Mouse (Mus musculus) B cell, adult 2 months (primary cell): ENCODE measurements around the gene Papolb.

Source experiments
- DNase-seq, 2 experiments: peaks; one replicate each; pipeline ENCODE4 v3.0.0; 2022

The Papolb gene

DNA sequence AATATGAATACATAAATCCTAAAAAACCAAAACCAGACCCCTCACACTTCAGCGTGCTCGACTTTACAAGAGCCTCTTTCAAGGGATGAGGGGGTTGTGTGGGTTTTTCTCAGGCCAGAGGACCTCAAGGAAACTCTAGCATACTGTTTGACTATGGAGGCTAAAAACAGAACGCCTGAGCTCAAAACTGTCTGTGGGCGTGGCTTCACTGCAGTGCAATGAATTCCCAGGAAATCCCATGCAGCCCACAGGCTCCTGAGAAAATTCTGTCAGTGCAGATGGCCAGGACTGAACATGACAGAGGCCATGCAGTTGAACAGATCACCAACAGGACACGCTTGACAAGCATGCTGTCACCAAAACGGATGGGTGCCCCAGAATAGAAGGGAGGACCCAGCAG, 10.9 kb downstream of the Papolb start:
- no peak for DNase-seq

DNA sequence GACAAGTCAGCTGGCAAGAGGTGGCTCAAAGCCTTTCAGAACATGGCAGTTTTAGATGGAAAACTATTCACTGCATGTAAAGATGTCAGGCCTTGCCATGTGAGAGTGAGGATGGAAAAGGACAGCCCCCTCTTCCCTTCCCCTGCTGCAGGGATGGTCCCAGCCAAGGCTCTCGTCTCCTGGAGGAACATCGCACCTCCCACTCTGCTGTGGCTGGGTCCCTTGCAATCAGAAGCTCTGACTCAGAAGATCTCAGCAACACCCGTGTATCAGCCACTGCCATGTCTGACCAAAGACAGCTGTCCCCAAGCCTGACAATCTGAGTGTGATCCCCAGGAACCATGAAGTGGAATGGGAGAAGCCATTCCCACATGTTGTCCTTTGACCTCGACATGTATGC, 17.8 kb downstream of the Papolb start:
- no peak for DNase-seq

DNA sequence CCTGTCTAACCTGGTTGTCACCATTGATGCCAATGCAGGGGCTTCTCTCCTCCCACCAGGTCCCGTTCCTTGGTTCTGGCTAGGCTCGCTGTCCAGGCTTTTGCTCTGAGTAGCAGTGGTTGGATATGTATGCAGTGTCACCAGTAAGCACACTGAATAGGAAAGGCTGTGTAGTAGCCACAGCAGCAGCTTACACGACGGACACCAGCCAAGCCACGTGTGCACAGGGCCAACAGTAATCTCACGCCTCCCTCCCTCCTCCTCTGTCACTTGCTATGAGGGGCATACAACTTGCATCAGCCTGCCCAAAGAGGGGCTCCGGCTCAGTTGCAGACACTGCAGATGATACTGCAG, 19.8 kb downstream of the Papolb start:
- no peak for DNase-seq

GRCm38 (mm10) chr5:142509141-142510060, 20.5 kb downstream of the Papolb start:
- DNase-seq: no peak

GRCm38 (mm10) chr5:142505695-142506423, 24.0 kb downstream of the Papolb start:
- no peak for DNase-seq

GRCm38 (mm10) chr5:142504175-142504574, 25.7 kb downstream of the Papolb start:
- DNase-seq: no peak

GRCm38 (mm10) chr5:142502414-142502813, 27.5 kb downstream of the Papolb start:
- peak; percentile 52 to 60 for DNase-seq

DNA sequence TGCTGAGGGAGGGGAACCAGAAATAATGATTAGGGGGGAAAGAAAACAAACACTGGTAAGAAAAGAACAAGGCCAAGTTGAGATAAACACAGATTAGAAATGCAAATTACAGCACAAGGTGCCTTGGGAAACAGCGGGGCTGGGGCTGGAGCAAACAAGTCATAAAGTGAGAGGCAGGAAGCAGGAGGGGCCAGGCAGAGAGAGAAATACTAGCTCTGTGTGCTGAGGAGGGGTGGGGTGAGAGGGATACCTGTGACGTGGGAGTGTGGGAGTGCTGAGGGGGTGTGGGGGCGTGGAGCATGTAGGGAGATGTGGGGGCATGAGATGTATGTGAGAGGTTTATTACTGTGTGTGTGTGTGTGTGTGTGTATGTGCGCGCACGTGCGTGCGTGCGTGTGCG, 29.0 kb downstream of the Papolb start:
- no peak for DNase-seq

GRCm38 (mm10) chr5:142498964-142499363, 30.9 kb downstream of the Papolb start:
- DNase-seq: peak; percentile 36 to 38

DNA sequence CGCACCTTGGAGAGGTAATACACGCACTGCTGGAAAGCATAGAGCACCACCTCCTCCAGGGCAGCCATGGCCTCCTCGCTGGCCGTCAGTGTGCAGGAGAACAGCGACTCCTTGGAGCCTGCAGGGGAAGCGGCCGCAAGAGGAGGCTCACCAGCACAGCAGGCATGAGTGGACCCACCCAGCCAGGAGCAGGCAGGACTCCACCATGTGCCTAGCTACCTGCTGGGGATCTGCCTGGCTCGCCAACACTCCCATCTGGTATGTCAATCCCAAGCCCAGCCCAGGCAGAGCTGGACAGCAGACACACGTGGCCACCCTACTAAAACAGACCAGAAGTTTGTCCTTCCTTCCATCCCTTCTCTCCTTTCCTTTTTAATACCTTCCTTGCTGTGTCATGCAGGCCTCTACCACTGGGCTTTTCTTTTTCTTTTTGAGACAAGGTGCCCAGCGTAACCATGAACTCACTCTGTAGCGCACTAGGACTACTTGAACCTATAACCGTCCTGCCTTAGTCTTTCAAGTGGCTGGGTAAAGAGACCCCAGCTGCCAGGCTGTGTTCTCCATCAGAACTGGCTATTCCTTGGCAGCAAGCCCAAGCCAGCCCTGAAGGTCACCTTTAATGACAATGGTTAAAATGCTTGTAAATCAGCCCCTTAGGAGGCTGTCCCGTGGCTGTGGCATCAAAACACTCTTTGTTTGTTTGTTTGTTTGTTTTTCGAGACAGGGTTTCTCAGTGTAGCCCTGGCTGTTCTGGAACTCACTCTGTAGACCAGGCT, 34.4 kb downstream of the Papolb start:
- no peak for DNase-seq

DNA sequence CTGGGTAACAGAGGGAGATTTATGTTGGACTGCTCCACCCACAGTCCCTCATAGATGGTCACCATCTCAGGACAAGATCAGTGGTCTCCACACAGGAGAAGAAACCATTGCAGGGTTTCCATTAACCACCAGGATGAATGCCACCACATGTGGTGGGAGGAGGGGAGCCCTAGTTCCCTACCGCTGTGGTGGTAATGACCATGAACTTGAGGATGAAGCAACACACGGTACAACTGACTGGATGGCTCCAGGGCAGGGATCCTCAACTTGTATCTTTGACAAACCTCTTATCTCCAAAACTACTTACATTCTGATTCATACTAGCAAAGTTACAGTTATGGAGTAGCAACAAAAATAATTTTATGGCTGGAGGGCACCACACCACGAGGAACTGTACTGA, 36.6 kb downstream of the Papolb start:
- DNase-seq: no peak

DNA sequence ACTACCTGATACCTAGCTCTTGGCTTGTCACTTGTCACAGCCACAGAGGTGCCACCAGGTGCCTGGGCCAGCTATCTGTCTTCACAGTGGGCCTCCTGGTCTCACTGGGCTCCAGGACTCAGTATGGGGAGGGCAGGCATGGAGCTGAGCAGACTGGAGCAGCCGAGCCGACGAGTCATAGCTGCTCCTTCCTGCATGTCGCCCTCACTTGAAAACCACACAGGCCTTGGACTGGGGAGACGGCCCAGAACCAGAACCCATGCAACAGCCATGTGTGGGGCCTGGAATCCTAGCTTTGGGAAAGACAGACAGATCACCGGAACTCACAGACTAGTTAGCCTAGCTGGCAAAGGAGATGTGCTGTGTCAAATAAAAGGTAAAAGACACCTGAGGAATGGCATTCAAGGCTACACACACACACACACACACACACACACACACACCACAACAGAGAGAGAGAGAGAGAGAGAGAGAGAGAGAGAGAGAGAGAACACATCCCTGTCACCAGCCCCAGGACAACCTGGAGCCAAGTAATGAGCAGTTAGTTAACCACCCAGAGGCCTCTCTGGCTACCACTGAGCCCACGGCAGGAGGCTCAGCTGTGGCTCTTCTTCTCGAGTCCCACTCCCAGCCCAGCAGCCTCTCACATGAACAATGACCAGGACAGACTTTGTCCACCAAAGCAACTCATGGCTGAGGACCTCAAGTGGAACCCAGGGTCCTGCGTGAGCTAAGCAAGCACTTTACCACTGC, 39.7 kb downstream of the Papolb start:
- no peak for DNase-seq

DNA sequence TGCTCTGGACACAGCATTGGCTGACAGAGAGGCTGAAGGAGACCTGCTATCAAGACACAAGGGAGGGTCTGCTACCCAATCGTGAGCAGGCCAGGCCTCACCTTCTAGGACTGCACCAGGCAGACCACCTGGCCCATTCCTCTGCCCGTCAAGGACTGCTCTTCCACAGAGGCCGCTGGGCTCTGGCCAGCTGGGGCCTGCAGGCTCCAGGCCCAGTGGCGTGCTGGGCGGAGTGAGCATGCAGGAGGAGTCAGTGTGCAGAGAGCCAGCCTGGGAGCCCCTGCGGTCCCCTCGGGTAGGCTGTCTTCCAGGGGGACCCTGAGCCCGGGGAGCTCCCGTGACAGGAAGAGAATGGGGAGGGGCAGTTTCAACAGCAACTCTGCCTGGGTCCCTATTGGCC, 43.2 kb downstream of the Papolb start:
- DNase-seq: no peak

- DNase-seq: no peak
Measured at GRCm38 (mm10) chr5:142483581-142483980, 46.3 kb downstream of the Papolb start.

- peak; percentile 65 to 68 for DNase-seq
Measured at GRCm38 (mm10) chr5:142482512-142482911, 47.4 kb downstream of the Papolb start.

GRCm38 (mm10) chr5:142478829-142479435, 50.9 kb downstream of the Papolb start:
- peak; percentile 83 to 85 for DNase-seq

GRCm38 (mm10) chr5:142477866-142478615, 51.8 kb downstream of the Papolb start:
- no peak for DNase-seq

GRCm38 (mm10) chr5:142477346-142477745, 52.5 kb downstream of the Papolb start:
- DNase-seq: no peak
